Mouse (Mus musculus): ENCODE results near the gene Spns3. TPM values are rescaled to one million over a fixed set of nuclear protein-coding genes. Genes with fewer than 3 reads are reported as not detected.

The Spns3 gene
- total and polyA plus RNA-seq, 3 experiments, result 5.2 to 12.7 TPM; not detected in 1

- Histone ChIP-seq H3K9me3 (replicated peaks; ENCODE audit: insufficient read depth, low read length) (no peaks in the 10 kb centered on the region), H3K36me3 (ENCODE audit: control insufficient read depth in 1 of 2, insufficient read depth in 2 of 2, low read length in 2 of 2) (no peaks in the 10 kb centered on the region), H3K27me3 (ENCODE audit: control insufficient read depth in 1 of 2, insufficient read depth in 2 of 2, low read length in 2 of 2) (no peaks in the 10 kb centered on the region), H3K4me3 (ENCODE audit: control insufficient read depth in 1 of 2, insufficient read depth in 1 of 2, low read depth in 2 of 2, low read length in 2 of 2) (no peak overlapping the region), H3K9ac (ENCODE audit: control insufficient read depth, low read depth, low read length, poor library complexity, severe bottlenecking) (no peak overlapping the region), H3K79me2 (ENCODE audit: control insufficient read depth, insufficient read depth, low read length, poor library complexity) (no peaks in the 10 kb centered on the region), H3K27ac (ENCODE audit: control insufficient read depth, low read depth, low read length) (no peak overlapping the region), H3K4me1 (ENCODE audit: control insufficient read depth in 1 of 2, insufficient read depth in 2 of 2, low read length in 2 of 2) (no peaks in the 10 kb centered on the region)
- no peak for TF ChIP-seq GABPA (IDR thresholded peaks at IDR 0.05; ENCODE audit: low read depth, low read length)
- TF ChIP-seq ZKSCAN1 (IDR thresholded peaks at IDR 0.05; ENCODE audit: low read depth, low read length), result no peak
- no peak for TF ChIP-seq SMC3 (IDR thresholded peaks at IDR 0.05; ENCODE audit: low read depth, low read length)
- TF ChIP-seq NRF1 (IDR thresholded peaks at IDR 0.05; ENCODE audit: insufficient read depth, low read depth, low read length, poor library complexity, severe bottlenecking), result no peak
- no peak for TF ChIP-seq KAT2A (conservative IDR thresholded peaks at IDR 0.05; ENCODE audit: low read depth, low read length)
- no peak for DNase-seq (ENCODE audit: low read depth, low spot score)
Observed at GRCm38 (mm10) chr11:72532890-72533289, 17.4 kb downstream of the Spns3 start.

DNA sequence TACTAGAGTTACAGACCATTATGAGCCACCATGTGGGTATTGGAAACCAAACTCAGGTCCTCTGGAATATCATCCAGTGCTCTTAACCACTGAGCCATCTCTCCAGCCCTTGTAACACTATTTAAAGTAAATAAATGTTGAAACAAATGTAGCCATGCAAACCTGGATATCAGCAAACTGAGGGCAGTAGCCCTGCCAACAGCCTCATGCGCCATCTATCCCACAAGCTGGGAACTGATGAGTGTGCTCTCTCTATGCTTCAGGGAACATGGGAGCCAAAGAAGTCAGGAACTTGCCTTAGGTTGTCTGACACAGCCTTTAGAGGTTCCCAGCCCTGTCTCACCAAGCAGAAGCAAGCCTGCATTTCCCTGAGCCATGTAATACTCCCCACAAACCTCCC is 18.7 kb downstream of the Spns3 start:
- no peak for TF ChIP-seq ZC3H11A (IDR thresholded peaks at IDR 0.05; ENCODE audit: low read depth, low read length)
- TF ChIP-seq MYC (IDR thresholded peaks at IDR 0.05; ENCODE audit: low read depth, low read length), result no peak
- no peak for TF ChIP-seq GATA1 (IDR thresholded peaks at IDR 0.05; ENCODE audit: low read depth, low read length)
- TF ChIP-seq USF2 (IDR thresholded peaks at IDR 0.05; ENCODE audit: borderline replicate concordance in 1 of 2, insufficient read depth in 1 of 2, low read depth in 1 of 2, low read length in 2 of 2), result no peak
- TF ChIP-seq USF1 (IDR thresholded peaks at IDR 0.05; ENCODE audit: low read depth, low read length), result no peak
- no peak for TF ChIP-seq ZMIZ1 (IDR thresholded peaks at IDR 0.05; ENCODE audit: low read depth, low read length)
- TF ChIP-seq NELFE (IDR thresholded peaks at IDR 0.05; ENCODE audit: low read depth, low read length), result no peak
- TF ChIP-seq ETS1 (IDR thresholded peaks at IDR 0.05; ENCODE audit: low read depth, low read length), result no peak

DNA sequence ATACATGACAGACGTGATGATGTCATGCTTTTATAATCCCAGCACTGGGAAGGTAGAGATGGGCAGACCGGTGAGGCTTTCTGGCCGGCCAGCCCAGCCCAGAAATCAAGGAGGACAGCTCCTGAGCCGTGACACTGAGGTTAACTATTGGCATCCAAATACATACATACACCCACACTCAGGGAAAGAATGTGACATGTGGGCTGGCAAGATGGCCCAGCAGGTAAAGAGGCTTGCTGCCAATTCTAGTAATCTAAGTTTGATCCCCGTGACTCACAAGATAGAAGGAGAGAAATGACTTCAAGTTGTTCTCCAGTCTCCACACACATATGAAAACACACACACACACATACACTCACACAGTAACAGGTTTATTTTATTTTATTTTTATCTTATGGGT is 19.2 kb downstream of the Spns3 start:
- no peak overlapping the region for H3K27ac ChIP-seq (ENCODE audit: control insufficient read depth, low read depth, low read length)
- no peaks in the 10 kb centered on the region for H3K27me3 ChIP-seq (ENCODE audit: control insufficient read depth in 1 of 2, insufficient read depth in 2 of 2, low read length in 2 of 2)
- H3K4me3 ChIP-seq (ENCODE audit: control insufficient read depth in 1 of 2, insufficient read depth in 1 of 2, low read depth in 2 of 2, low read length in 2 of 2), result no peak overlapping the region
- H3K36me3 ChIP-seq (ENCODE audit: control insufficient read depth in 1 of 2, insufficient read depth in 2 of 2, low read length in 2 of 2), result no peaks in the 10 kb centered on the region
- no peak for DNase-seq (ENCODE audit: low read depth, low spot score)
- H3K9ac ChIP-seq (ENCODE audit: control insufficient read depth, low read depth, low read length, poor library complexity, severe bottlenecking), result no peak overlapping the region
- no peaks in the 10 kb centered on the region for H3K79me2 ChIP-seq (ENCODE audit: control insufficient read depth, insufficient read depth, low read length, poor library complexity)
- no peaks in the 10 kb centered on the region for H3K9me3 ChIP-seq (replicated peaks; ENCODE audit: insufficient read depth, low read length)
- no peaks in the 10 kb centered on the region for H3K4me1 ChIP-seq (ENCODE audit: control insufficient read depth in 1 of 2, insufficient read depth in 2 of 2, low read length in 2 of 2)
- TF ChIP-seq TCF12 (IDR thresholded peaks at IDR 0.05; ENCODE audit: low read depth, low read length) (no peak), BHLHE40 (IDR thresholded peaks at IDR 0.05; ENCODE audit: borderline replicate concordance, low read depth, low read length) (no peak), UBTF (IDR thresholded peaks at IDR 0.05; ENCODE audit: borderline replicate concordance, insufficient read depth, low read depth, low read length) (no peak), SIN3A (IDR thresholded peaks at IDR 0.05; ENCODE audit: low read length) (no peak), JUND (IDR thresholded peaks at IDR 0.05; ENCODE audit: low read depth, low read length) (no peak), CHD1 (IDR thresholded peaks at IDR 0.05; ENCODE audit: low read depth, low read length) (no peak), MAFK (IDR thresholded peaks at IDR 0.05; ENCODE audit: borderline replicate concordance, low read depth, low read length) (no peak), RCOR1 (IDR thresholded peaks at IDR 0.05; ENCODE audit: low read depth, low read length) (no peak)

More for the DNA sequence above, 18.7 kb downstream of the Spns3 start:
- no peaks in the 10 kb centered on the region for H3K36me3 ChIP-seq (ENCODE audit: control insufficient read depth in 1 of 2, insufficient read depth in 2 of 2, low read length in 2 of 2)
- H3K4me1 ChIP-seq (ENCODE audit: control insufficient read depth in 1 of 2, insufficient read depth in 2 of 2, low read length in 2 of 2), result no peaks in the 10 kb centered on the region
- no peak overlapping the region for H3K9ac ChIP-seq (ENCODE audit: control insufficient read depth, low read depth, low read length, poor library complexity, severe bottlenecking)
- no peak overlapping the region for H3K27ac ChIP-seq (ENCODE audit: control insufficient read depth, low read depth, low read length)
- DNase-seq (ENCODE audit: low read depth, low spot score), result no peak
- H3K9me3 ChIP-seq (replicated peaks; ENCODE audit: insufficient read depth, low read length), result no peaks in the 10 kb centered on the region
- no peak overlapping the region for H3K4me3 ChIP-seq (ENCODE audit: control insufficient read depth in 1 of 2, insufficient read depth in 1 of 2, low read depth in 2 of 2, low read length in 2 of 2)
- H3K27me3 ChIP-seq (ENCODE audit: control insufficient read depth in 1 of 2, insufficient read depth in 2 of 2, low read length in 2 of 2), result no peaks in the 10 kb centered on the region
- no peaks in the 10 kb centered on the region for H3K79me2 ChIP-seq (ENCODE audit: control insufficient read depth, insufficient read depth, low read length, poor library complexity)

Data from MEL (cell line).